Mouse (Mus musculus) midbrain, embryonic 13.5 days (tissue): ENCODE measurements around the gene Il17rd. TPM values are rescaled to one million over a fixed set of nuclear protein-coding genes. Genes with fewer than 3 reads are reported as not detected.

ENCODE experiments used
- polyA plus RNA-seq: library from polyadenylated mRNA; unstranded; fragments of >200 nt; fragmentation: Nextera tagmentation; extraction: Ambion mirVana; gene quantifications from 2 replicates; pipeline ENCODE4 v1.2.1, GENCODE M21; 2015

Il17rd gene
- polyA plus RNA-seq, 1 experiment from 2014 or later, result 2.5 TPM

Other genes starting within 250 kb of the Il17rd start
- 0.17 TPM in 1 of 2 replicates, not detected in the other for gene Asb14, start 144.4 kb upstream of the Il17rd start, polyA plus RNA-seq
- 57.8 and 63.2 TPM in 2 replicates for gene Appl1, start 67.7 kb upstream of the Il17rd start, polyA plus RNA-seq
- gene Hesx1, start 44.5 kb upstream of the Il17rd start, polyA plus RNA-seq, result not detected in 2 replicates
- gene Arhgef3, start 76.0 kb downstream of the Il17rd start, polyA plus RNA-seq, result 1.7 and 2.4 TPM in 2 replicates